Mouse (Mus musculus) liver, embryonic 13.5 days (tissue): Measurements from ENCODE around the gene Olfr525. TPM values are rescaled to one million over a fixed set of nuclear protein-coding genes. Genes with fewer than 3 reads are reported as not detected.

Experiments used
- ATAC-seq: fragments of 200-750 bp; cut with Nextera tagmentation; 2 replicates; pipeline ENCODE4 v1.8.0; 2017; ENCODE audit warnings: low read depth, mild to moderate bottlenecking, moderate number of reproducible peaks, moderate library complexity
- DNase-seq: peaks from one replicate; pipeline ENCODE4 v3.0.0; 2022
- H3K27ac ChIP-seq: fragments of 300-500 bp; sonication (generic); 2 replicates; pipeline ENCODE4 v1.5.1; 2015; ENCODE audit warnings: moderate library complexity, mild to moderate bottlenecking, inconsistent platforms
- H3K27me3 ChIP-seq: fragments of 300-500 bp; sonication (generic); 2 replicates; pipeline ENCODE4 v1.6.1; 2015; ENCODE audit warnings: mild to moderate bottlenecking, inconsistent platforms
- H3K36me3 ChIP-seq: fragments of 300-500 bp; sonication (generic); 2 replicates; pipeline ENCODE4 v1.6.1; 2015; ENCODE audit warnings: mild to moderate bottlenecking, inconsistent platforms
- H3K4me1 ChIP-seq: fragments of 300-500 bp; sonication (generic); replicated peaks from 2 replicates; pipeline ENCODE4 v1.6.1; 2015; ENCODE audit warnings: inconsistent platforms
- H3K4me2 ChIP-seq: fragments of 300-500 bp; sonication (generic); 2 replicates; pipeline ENCODE4 v1.6.1; 2015; ENCODE audit warnings: inconsistent platforms, mild to moderate bottlenecking, moderate library complexity
- H3K4me3 ChIP-seq: fragments of 300-500 bp; sonication (generic); replicated peaks from 2 replicates; pipeline ENCODE4 v1.5.1; 2015; ENCODE audit warnings: mild to moderate bottlenecking, inconsistent platforms
- H3K9ac ChIP-seq: fragments of 300-500 bp; sonication (generic); 2 replicates; pipeline ENCODE4 v1.6.1; 2015; ENCODE audit warnings: mild to moderate bottlenecking, inconsistent platforms
- H3K9me3 ChIP-seq: fragments of 300-500 bp; sonication (generic); replicated peaks from 2 replicates; pipeline ENCODE4 v1.6.1; 2016; ENCODE audit warnings: inconsistent platforms
- WGBS: fragments of 180-500 bp; shearing (Covaris S2); methylation state at CpG from one replicate; pipeline ENCODE4 v1.1.7; 2015; ENCODE audit not compliant: insufficient replicate concordance; 5-methylcytosine and 5-hydroxymethylcytosine counted together
- polyA plus RNA-seq: library from polyadenylated mRNA; unstranded; fragments of >200 nt; fragmentation: Nextera tagmentation; extraction: Ambion mirVana; gene quantifications from 2 replicates; pipeline ENCODE4 v1.2.1, GENCODE M21; 2015

Olfr525 gene
- not detected in 2 replicates for polyA plus RNA-seq

- H3K9me3 ChIP-seq, result no peaks in the 10 kb centered on the region
- no peak within 1 kb of the TSS for H3K4me3 ChIP-seq
- H3K27me3 ChIP-seq, result no peaks in the 10 kb centered on the region
- DNase-seq (no peak), ATAC-seq (no peak)
- no peak within 1 kb of the TSS for H3K27ac ChIP-seq
- no peaks in the 10 kb centered on the region for H3K36me3 ChIP-seq
- no peak within 1 kb of the TSS for H3K9ac ChIP-seq
- no peaks in the 10 kb centered on the region for H3K4me1 ChIP-seq
- WGBS, result 25% methylated on average over 1 of the region's 1 CpGs
- H3K4me2 ChIP-seq, result no peak within 1 kb of the TSS
Measured at GRCm38 (mm10) chr7:140320558-140320957, at the start of gene Olfr525. Gene Olfr525 (plus strand): TSS chr7:140320858.

GRCm38 (mm10) chr7:140295746-140296145 lies 24.9 kb upstream of the Olfr525 start:
- Histone ChIP-seq H3K27me3 (no peaks in the 10 kb centered on the region), H3K27ac (no peak overlapping the region), H3K4me2 (no peak overlapping the region), H3K36me3 (no peaks in the 10 kb centered on the region), H3K4me1 (no peaks in the 10 kb centered on the region), H3K4me3 (no peak overlapping the region), H3K9me3 (no peaks in the 10 kb centered on the region; the same call in 1 of the 2 replicates), H3K9ac (no peak overlapping the region)
- DNase-seq (no peak), ATAC-seq (no peak)
- 68% methylated on average over 9 of the region's 9 CpGs for WGBS

DNA sequence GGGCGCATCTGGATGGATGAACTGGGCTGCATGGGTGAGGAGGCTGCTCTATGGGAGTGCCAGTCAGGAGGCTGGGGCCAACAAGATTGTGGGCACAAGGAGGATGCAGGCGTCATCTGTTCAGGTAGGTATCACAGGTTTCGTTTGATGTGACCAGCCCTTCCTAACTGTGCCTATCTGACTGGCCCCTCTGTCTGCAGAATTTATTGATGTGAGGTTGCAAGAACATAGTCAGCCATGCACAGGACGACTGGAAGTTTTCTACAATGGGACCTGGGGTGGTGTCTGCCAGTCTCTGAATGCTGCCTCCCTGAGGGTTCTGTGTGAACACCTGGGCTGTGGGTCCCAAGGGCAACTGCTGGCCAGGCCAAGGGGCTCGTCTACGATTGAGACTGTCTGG lies 23.8 kb upstream of the Olfr525 start:
- H3K36me3 ChIP-seq, result no peaks in the 10 kb centered on the region
- no peak overlapping the region for H3K9ac ChIP-seq
- no peak overlapping the region for H3K4me3 ChIP-seq
- H3K27ac ChIP-seq, result no peak overlapping the region
- WGBS, result 64% methylated on average over 6 of the region's 6 CpGs
- ATAC-seq (no peak), DNase-seq (no peak)
- H3K27me3 ChIP-seq, result no peaks in the 10 kb centered on the region
- H3K9me3 ChIP-seq, result no peaks in the 10 kb centered on the region; the same call in 1 of the 2 replicates
- H3K4me1 ChIP-seq, result no peaks in the 10 kb centered on the region
- no peak overlapping the region for H3K4me2 ChIP-seq

GRCm38 (mm10) chr7:140299416-140299815 lies 21.2 kb upstream of the Olfr525 start:
- Histone ChIP-seq H3K4me2 (no peak overlapping the region), H3K27me3 (no peaks in the 10 kb centered on the region), H3K36me3 (no peaks in the 10 kb centered on the region), H3K9me3 (no peaks in the 10 kb centered on the region; the same call in 1 of the 2 replicates), H3K27ac (no peak overlapping the region), H3K9ac (no peak overlapping the region), H3K4me3 (no peak overlapping the region), H3K4me1 (no peaks in the 10 kb centered on the region)
- ATAC-seq, result no peak
- DNase-seq, result no peak
- WGBS, result 60% methylated on average over 3 of the region's 3 CpGs

- H3K4me2 ChIP-seq, result no peak overlapping the region
- ATAC-seq (no peak), DNase-seq (no peak)
- no peaks in the 10 kb centered on the region for H3K4me1 ChIP-seq
- no peak overlapping the region for H3K9ac ChIP-seq
- H3K4me3 ChIP-seq, result no peak overlapping the region
- no peak overlapping the region for H3K27ac ChIP-seq
- no peaks in the 10 kb centered on the region for H3K27me3 ChIP-seq
- no peaks in the 10 kb centered on the region for H3K9me3 ChIP-seq
- H3K36me3 ChIP-seq, result no peaks in the 10 kb centered on the region
- 53% methylated on average over 3 of the region's 3 CpGs for WGBS
Measured at GRCm38 (mm10) chr7:140319861-140320385, 735 bp upstream of the Olfr525 start.

DNA sequence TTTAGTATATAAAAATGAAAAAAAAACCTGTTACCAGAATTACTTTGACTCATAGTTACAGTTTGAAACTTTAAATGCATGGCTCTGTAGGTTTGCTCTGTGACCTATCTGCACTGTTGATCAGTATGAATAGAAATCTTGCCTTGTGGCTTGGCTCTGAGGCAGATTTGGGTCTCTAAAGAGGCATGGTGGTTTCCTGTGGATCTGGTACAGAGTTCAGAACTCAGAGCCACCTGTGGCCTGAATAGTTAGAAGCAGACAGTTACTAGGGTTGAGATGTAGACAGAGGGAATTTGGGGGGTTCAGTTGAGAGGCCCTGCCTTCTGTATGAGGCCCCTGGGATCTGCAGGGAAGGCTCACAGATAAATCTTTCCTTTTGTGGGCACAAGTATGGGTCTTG lies 477 bp downstream of the Olfr525 start:
- no peak overlapping the region for H3K27ac ChIP-seq
- H3K4me3 ChIP-seq, result no peak overlapping the region
- no peaks in the 10 kb centered on the region for H3K9me3 ChIP-seq
- H3K4me1 ChIP-seq, result no peaks in the 10 kb centered on the region
- no peaks in the 10 kb centered on the region for H3K36me3 ChIP-seq
- no peak overlapping the region for H3K4me2 ChIP-seq
- DNase-seq (no peak), ATAC-seq (no peak)
- no peaks in the 10 kb centered on the region for H3K27me3 ChIP-seq
- no peak overlapping the region for H3K9ac ChIP-seq

DNA sequence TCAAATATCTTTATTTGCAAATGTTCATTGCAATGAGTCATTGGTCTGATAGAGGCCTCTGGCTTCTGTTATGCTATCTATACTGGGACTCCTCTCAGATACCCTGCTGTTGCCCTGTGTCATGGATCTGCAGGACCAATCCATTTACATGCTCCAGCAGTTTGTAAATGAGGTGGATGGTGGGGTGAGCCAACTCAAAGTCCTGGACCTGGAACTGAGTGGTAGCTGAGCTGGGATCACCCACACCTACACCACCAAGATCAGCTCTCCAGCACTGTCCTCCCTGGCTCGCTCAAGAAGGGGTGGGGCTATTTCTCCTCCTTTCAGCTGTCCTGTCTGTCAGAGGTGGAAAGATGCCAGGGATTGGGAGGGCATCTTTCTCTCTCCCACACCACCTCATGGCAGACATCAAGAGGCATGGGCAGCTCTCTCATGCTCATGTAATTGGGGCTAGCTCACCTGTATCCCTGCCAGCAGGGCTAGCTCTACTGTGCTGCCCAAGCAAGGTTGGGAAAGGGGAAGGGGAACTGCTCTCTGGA lies 9.2 kb downstream of the Olfr525 start:
- H3K9me3 ChIP-seq, result no peaks in the 10 kb centered on the region
- H3K9ac ChIP-seq, result no peak overlapping the region
- WGBS, result 50% methylated on average over 1 of the region's 1 CpGs
- DNase-seq (no peak), ATAC-seq (no peak)
- no peaks in the 10 kb centered on the region for H3K4me1 ChIP-seq
- H3K36me3 ChIP-seq, result no peaks in the 10 kb centered on the region
- H3K27ac ChIP-seq, result no peak overlapping the region
- no peaks in the 10 kb centered on the region for H3K27me3 ChIP-seq
- no peak overlapping the region for H3K4me3 ChIP-seq
- no peak overlapping the region for H3K4me2 ChIP-seq

GRCm38 (mm10) chr7:140333717-140334116 lies 13.1 kb downstream of the Olfr525 start, which contains the start of gene Olfr527:
Gene Olfr527 (plus strand): TSS chr7:140334017.
- Histone ChIP-seq H3K9me3 (no peaks in the 10 kb centered on the region), H3K27ac (no peak within 1 kb of the TSS), H3K4me2 (no peak within 1 kb of the TSS), H3K36me3 (no peaks in the 10 kb centered on the region), H3K9ac (no peak within 1 kb of the TSS), H3K4me3 (no peak within 1 kb of the TSS), H3K27me3 (no peaks in the 10 kb centered on the region), H3K4me1 (no peaks in the 10 kb centered on the region)
- no peak for ATAC-seq
- no peak for DNase-seq
- WGBS, result 75% methylated on average over 2 of the region's 2 CpGs

DNA sequence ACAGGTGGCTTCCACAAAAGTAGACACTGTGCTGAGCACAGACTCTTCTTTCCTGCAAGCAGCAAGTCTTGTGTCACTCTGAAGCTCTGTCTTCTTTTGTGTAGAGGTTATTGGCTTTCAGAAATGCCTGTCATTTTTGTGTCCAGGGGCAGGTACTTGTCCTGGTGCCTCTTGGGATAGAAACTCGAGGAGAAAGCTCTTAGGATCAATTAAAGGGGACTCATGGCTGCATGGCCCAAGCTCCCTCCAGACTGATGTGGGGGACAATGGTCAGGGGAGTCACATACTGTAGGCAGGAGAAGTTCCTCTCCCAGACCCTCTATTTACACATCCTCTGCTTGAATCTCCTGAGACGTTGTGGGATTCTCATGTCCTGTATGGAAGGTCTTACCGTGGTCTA lies 40.9 kb downstream of the Olfr525 start, which contains the start of gene Olfr60:
TSS of gene Olfr60 (minus strand) at position 101 of the 400 bp plus-strand sequence.
- Histone ChIP-seq H3K4me1 (no peaks in the 10 kb centered on the region), H3K36me3 (no peaks in the 10 kb centered on the region), H3K4me2 (no peak within 1 kb of the TSS), H3K9me3 (no peaks in the 10 kb centered on the region), H3K27me3 (no peaks in the 10 kb centered on the region), H3K27ac (no peak within 1 kb of the TSS), H3K9ac (no peak within 1 kb of the TSS), H3K4me3 (no peak within 1 kb of the TSS)
- ATAC-seq, result no peak
- no peak for DNase-seq
- 34% methylated on average over 3 of the region's 3 CpGs for WGBS

DNA sequence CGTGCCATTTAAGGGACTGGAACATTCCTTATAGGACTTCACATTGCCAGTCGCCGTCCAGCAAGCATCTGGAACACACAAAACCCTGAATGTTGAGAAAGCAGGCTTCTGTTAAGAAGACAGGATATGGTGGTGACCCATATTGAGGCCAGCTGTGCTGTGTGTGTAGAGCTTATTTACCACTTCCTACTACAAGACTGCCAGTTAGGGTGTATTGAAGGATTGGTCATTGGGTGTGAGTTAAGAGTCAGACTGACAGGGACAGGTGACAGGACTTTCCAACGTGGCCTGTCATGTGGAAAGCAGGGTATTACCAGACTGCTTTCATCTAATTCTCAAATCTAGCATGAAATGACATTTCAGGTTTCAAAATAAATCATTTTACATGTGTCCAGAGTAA lies 53.6 kb downstream of the Olfr525 start:
- H3K9ac ChIP-seq, result no peak overlapping the region
- H3K4me3 ChIP-seq, result no peak overlapping the region
- ATAC-seq (no peak), DNase-seq (no peak)
- WGBS, result 36% methylated on average over 4 of the region's 4 CpGs
- no peaks in the 10 kb centered on the region for H3K27me3 ChIP-seq
- H3K9me3 ChIP-seq, result no peaks in the 10 kb centered on the region
- no peak overlapping the region for H3K27ac ChIP-seq
- H3K36me3 ChIP-seq, result no peaks in the 10 kb centered on the region
- H3K4me1 ChIP-seq, result no peaks in the 10 kb centered on the region
- no peak overlapping the region for H3K4me2 ChIP-seq

GRCm38 (mm10) chr7:140376231-140376630 lies 55.6 kb downstream of the Olfr525 start, which contains the start of gene Olfr530:
Gene Olfr530 (minus strand): TSS chr7:140376331.
- H3K36me3 ChIP-seq, result no peaks in the 10 kb centered on the region
- H3K27me3 ChIP-seq, result no peaks in the 10 kb centered on the region
- no peak within 1 kb of the TSS for H3K4me3 ChIP-seq
- 55% methylated on average over 1 of the region's 1 CpGs for WGBS
- no peak within 1 kb of the TSS for H3K27ac ChIP-seq
- DNase-seq, result no peak
- H3K4me2 ChIP-seq, result no peak within 1 kb of the TSS
- ATAC-seq, result no peak
- H3K4me1 ChIP-seq, result no peaks in the 10 kb centered on the region
- H3K9ac ChIP-seq, result no peak within 1 kb of the TSS
- no peaks in the 10 kb centered on the region for H3K9me3 ChIP-seq

DNA sequence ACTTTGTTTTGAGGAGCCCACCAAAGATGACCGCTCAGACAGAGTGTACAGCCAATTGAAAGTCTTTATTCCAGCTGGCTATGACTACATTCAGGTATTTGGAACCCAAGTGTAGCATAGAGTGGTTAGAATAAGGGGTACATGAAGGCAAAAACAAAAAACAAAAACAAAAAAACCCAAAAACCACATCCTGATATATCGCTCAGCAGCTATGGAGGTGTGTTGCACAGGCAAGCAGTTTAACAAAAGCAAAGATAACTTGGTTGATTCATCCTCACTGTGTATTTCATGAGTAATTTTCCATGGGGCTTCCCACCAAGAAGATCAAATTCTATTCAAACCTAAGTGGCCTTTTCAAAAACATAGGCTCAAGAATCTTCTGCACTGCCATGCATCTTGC lies 56.3 kb downstream of the Olfr525 start:
- no peaks in the 10 kb centered on the region for H3K27me3 ChIP-seq
- ATAC-seq (no peak), DNase-seq (no peak)
- no peaks in the 10 kb centered on the region for H3K4me1 ChIP-seq
- H3K4me3 ChIP-seq, result no peak overlapping the region
- no peak overlapping the region for H3K9ac ChIP-seq
- no peaks in the 10 kb centered on the region for H3K36me3 ChIP-seq
- H3K4me2 ChIP-seq, result no peak overlapping the region
- WGBS, result 65% methylated on average over 2 of the region's 2 CpGs
- no peak overlapping the region for H3K27ac ChIP-seq
- no peaks in the 10 kb centered on the region for H3K9me3 ChIP-seq
